Mouse (Mus musculus): ENCODE results near the gene Col28a1. TPM values are rescaled to one million over a fixed set of nuclear protein-coding genes. Genes with fewer than 3 reads are reported as not detected.
A peak's percentile ranks its signal among the peaks of the same experiment; 100 is the strongest.
"Not testable (repeated sequence)": the region's sequence is repeated elsewhere in the genome, so short reads cannot be mapped to it uniquely, and the experiment has no call there.

Col28a1 gene
- polyA plus RNA-seq, 1 experiment from 2014 or later: not detected

DNA sequence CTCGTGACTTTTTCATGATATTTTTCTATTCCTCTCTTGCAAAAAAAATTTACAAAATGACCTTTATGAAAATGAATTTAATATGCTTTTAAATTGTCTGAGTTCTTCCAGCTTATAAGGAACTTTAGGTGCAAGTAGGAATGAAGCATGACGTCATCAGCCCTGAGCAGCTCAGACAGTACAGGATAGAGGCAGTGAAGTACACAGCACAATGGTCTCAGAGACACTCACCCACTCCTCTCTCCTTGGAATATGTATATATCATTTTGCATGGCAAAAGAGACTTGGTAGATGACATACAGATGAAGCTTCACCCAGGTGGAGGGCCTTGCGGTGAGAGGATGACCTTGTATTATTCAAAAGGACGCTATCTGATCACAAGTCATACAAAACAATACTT, 197.7 kb downstream of the Col28a1 start:
- Histone ChIP-seq H3K27me3 (ENCODE audit: control insufficient read depth, insufficient read depth, low read length) (no peaks in the 10 kb centered on the region; the same call in 1 of the 2 replicates), H3K9me3 (ENCODE audit: control insufficient read depth, low read length) (no peaks in the 10 kb centered on the region), H3K27ac (ENCODE audit: low read depth, low read length) (no peak overlapping the region), H3K4me1 (ENCODE audit: control insufficient read depth, insufficient read depth, low read length) (no peaks in the 10 kb centered on the region), H3K4me2 (no peak overlapping the region), H3K4me3 (ENCODE audit: low read depth, low read length) (no peak overlapping the region), H3K36me3 (ENCODE audit: control insufficient read depth, insufficient read depth, low read length) (no peaks in the 10 kb centered on the region), H3K9ac (ENCODE audit: low read length) (no peak overlapping the region)
- WGBS: 59% methylated on average over 4 of the region's 4 CpGs
- ATAC-seq (ENCODE audit: low FRiP score) (peak; percentile 79), DNase-seq (ENCODE audit: low spot score, missing footprints) (no peak)

DNA sequence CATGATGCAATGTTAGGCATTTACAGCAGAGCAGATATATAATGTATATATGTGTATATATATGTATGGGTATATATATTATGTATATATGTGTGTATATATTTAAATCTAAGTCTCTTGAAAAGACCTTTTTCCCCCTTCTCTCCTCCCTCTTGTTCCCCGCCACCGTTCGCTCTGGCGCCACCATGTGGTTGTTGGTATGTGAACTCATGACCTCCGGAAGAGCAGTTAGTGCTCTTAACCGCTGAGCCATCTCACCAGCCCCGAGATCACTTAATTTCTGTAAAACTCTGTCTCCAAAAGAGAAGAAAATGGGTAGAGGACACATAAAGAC, 208.8 kb downstream of the Col28a1 start:
- Histone ChIP-seq H3K36me3 (ENCODE audit: control insufficient read depth, insufficient read depth, low read length) (no peaks in the 10 kb centered on the region), H3K4me2 (peak overlapping the region; percentile 31; the same call in 1 of the 2 replicates), H3K27ac (ENCODE audit: low read depth, low read length) (no peak overlapping the region), H3K9ac (ENCODE audit: low read length) (no peak overlapping the region), H3K9me3 (ENCODE audit: control insufficient read depth, low read length) (no peaks in the 10 kb centered on the region), H3K4me1 (ENCODE audit: control insufficient read depth, insufficient read depth, low read length) (no peaks in the 10 kb centered on the region), H3K4me3 (ENCODE audit: low read depth, low read length) (peak overlapping the region; percentile 18; the same call in 1 of the 2 replicates), H3K27me3 (ENCODE audit: control insufficient read depth, insufficient read depth, low read length) (no peaks in the 10 kb centered on the region)
- DNase-seq (ENCODE audit: low spot score, missing footprints) (peak; percentile 93), ATAC-seq (ENCODE audit: low FRiP score) (peak; percentile 58)
- WGBS: 40% methylated on average over 7 of the region's 7 CpGs

DNA sequence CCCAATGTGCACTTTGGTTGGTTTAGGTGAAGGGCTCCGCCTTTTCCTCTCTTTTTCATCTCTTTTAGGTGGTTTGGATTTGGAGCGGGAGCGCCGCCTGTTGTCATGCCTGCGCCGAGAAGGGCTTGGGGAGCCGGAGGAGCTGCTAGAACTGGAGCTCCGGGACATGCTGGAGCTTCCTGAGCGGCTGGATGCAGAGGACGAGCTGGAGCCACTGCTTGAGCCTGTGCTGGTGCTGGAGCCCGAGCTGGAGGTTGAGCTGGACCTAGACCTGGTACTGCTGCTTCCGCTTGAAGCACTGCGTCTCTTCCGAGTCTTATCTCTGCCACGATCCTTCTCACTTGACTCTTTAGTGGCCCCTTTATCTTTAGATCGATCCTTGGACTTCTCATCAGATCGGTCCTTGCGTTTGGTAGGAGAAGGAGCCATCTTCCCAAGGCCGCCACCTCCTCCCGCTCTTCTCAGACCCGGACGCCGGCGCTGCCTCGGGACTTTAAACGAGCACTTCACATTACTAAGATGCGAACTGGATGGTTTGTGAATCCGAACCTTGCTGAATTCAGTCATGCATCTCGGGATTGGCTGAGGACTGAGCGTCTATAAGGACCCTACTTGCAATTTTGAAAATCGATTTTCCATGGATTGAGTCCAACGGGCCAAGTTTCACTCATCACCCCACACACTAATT, 209.3 kb downstream of the Col28a1 start:
- not testable (repeated sequence) for H3K9me3 ChIP-seq (ENCODE audit: control insufficient read depth, low read length); H3K4me1 ChIP-seq (ENCODE audit: control insufficient read depth, insufficient read depth, low read length); H3K27me3 ChIP-seq (ENCODE audit: control insufficient read depth, insufficient read depth, low read length); H3K36me3 ChIP-seq (ENCODE audit: control insufficient read depth, insufficient read depth, low read length); H3K9ac ChIP-seq (ENCODE audit: low read length); H3K27ac ChIP-seq (ENCODE audit: low read depth, low read length)
- H3K4me3 ChIP-seq (ENCODE audit: low read depth, low read length): peak overlapping the region; percentile 18
- WGBS: 63% methylated on average over 32 of the region's 32 CpGs
- ATAC-seq (ENCODE audit: low FRiP score) (peak; percentile 44), DNase-seq (ENCODE audit: low spot score, missing footprints) (peak; percentile 87)
- peak overlapping the region; percentile 31 for H3K4me2 ChIP-seq

DNA sequence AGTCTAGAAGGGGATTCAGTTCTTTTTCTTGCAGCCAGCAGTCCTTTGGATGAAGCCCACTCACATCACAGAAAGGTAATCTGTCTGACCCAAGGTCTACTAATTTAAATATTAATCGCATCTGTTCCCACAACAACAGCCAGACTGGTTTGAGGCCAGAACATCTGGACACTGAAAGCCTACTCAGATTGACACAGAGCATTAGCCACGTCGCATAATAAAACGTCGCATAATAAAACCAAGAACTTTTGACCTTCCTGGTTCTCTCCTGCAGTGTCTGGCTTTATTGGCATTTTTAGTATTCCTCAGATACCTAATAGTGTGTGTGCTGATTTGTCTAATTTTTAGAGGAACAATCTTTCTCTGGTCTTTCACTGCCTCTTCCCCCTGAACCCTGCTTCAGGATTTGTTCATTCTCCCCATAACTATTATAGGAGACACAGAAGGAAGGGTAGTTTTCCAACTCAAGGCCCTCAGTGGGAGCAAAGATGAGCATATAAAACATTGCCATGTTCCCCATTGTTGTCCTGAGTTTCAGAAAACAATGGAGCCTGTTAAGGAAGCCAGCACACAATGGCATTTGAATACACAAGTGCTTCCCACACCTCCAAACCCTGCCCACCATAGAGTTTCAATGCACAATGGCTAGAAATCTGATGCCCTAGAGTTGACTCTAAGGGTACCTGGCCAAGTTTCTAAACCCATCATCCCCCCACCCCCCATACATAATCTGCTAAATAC, 221.2 kb downstream of the Col28a1 start:
- 36% methylated on average over 5 of the region's 5 CpGs for WGBS
- DNase-seq (ENCODE audit: low spot score, missing footprints) (no peak), ATAC-seq (ENCODE audit: low FRiP score) (peak; percentile 72)
- Histone ChIP-seq H3K9ac (ENCODE audit: low read length) (no peak overlapping the region), H3K27ac (ENCODE audit: low read depth, low read length) (no peak overlapping the region), H3K4me3 (ENCODE audit: low read depth, low read length) (no peak overlapping the region), H3K9me3 (ENCODE audit: control insufficient read depth, low read length) (no peaks in the 10 kb centered on the region), H3K36me3 (ENCODE audit: control insufficient read depth, insufficient read depth, low read length) (no peaks in the 10 kb centered on the region), H3K27me3 (ENCODE audit: control insufficient read depth, insufficient read depth, low read length) (no peaks in the 10 kb centered on the region), H3K4me1 (ENCODE audit: control insufficient read depth, insufficient read depth, low read length) (peaks cover 9% of the 10 kb centered on the region; the same call in 1 of the 2 replicates), H3K4me2 (no peak overlapping the region)

DNA sequence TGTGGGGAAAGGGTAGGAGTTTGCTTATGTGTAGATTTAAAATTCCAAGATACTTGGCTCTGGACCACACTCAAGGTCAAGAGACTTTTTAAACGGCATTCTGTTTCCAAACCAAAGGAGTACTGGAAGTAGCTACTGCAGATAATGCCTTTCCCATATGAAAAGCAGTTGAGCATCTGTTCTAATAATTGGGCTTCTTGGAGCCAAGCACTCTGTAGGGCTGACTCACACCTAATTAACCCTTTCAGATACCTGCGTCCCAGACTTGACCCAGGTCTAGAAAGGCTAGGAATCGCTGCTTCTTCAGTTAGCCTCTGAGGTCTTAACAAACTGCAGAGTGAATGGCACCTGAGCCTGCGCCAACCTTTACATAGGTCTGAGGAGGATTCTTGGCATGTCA, 223.0 kb downstream of the Col28a1 start:
- ATAC-seq (ENCODE audit: low FRiP score): no peak
- DNase-seq (ENCODE audit: low spot score, missing footprints): no peak
- Histone ChIP-seq H3K36me3 (ENCODE audit: control insufficient read depth, insufficient read depth, low read length) (no peaks in the 10 kb centered on the region), H3K4me3 (ENCODE audit: low read depth, low read length) (no peak overlapping the region), H3K27ac (ENCODE audit: low read depth, low read length) (no peak overlapping the region), H3K9me3 (ENCODE audit: control insufficient read depth, low read length) (no peaks in the 10 kb centered on the region), H3K9ac (ENCODE audit: low read length) (no peak overlapping the region), H3K27me3 (ENCODE audit: control insufficient read depth, insufficient read depth, low read length) (no peaks in the 10 kb centered on the region), H3K4me1 (ENCODE audit: control insufficient read depth, insufficient read depth, low read length) (peaks cover 9% of the 10 kb centered on the region; the same call in 1 of the 2 replicates), H3K4me2 (no peak overlapping the region)
- 88% methylated on average over 4 of the region's 4 CpGs for WGBS

DNA sequence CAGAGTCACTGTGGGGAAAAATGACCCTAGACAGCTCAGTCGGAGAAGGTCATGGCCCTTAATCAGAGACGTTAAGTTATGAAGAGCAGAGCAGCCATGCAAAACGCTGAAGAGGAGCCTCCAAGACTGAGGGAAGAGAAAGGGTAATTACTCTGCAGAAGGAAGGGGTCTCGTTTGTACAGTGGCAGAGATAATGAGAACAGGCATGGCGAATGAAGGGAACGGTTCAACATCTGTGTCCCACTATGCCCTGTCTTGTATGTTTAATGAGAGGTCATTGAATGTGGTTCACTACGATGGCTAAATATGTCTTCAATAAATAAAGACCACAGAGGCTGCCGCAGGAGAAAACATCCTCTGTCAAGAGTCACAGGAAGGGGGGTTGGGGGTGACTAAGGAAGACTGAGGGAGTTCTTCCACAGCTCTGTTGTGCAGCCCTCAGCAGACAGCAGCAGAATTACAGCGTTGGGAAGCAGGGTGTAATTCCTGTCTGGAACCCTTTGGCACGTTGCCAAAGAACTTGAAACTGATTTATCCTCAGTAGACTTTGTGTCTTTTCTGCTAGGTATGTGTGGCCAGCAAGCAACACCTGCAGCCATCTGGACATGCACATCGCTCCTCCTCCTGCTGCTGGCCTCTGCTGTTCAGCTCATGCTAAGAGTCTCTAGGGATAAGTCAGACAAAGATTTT, 226.4 kb downstream of the Col28a1 start:
- no peak overlapping the region for H3K9ac ChIP-seq (ENCODE audit: low read length)
- H3K4me1 ChIP-seq (ENCODE audit: control insufficient read depth, insufficient read depth, low read length): peaks cover 6% of the 10 kb centered on the region; the same call in 1 of the 2 replicates
- H3K27me3 ChIP-seq (ENCODE audit: control insufficient read depth, insufficient read depth, low read length): no peaks in the 10 kb centered on the region
- no peak overlapping the region for H3K27ac ChIP-seq (ENCODE audit: low read depth, low read length)
- WGBS: 71% methylated on average over 11 of the region's 11 CpGs
- no peak overlapping the region for H3K4me3 ChIP-seq (ENCODE audit: low read depth, low read length)
- no peak overlapping the region for H3K4me2 ChIP-seq
- ATAC-seq (ENCODE audit: low FRiP score) (0 out of 2 replicates have a peak, but pooled peaks have one; percentile 27), DNase-seq (ENCODE audit: low spot score, missing footprints) (no peak)
- no peaks in the 10 kb centered on the region for H3K9me3 ChIP-seq (ENCODE audit: control insufficient read depth, low read length)
- H3K36me3 ChIP-seq (ENCODE audit: control insufficient read depth, insufficient read depth, low read length): no peaks in the 10 kb centered on the region

DNA sequence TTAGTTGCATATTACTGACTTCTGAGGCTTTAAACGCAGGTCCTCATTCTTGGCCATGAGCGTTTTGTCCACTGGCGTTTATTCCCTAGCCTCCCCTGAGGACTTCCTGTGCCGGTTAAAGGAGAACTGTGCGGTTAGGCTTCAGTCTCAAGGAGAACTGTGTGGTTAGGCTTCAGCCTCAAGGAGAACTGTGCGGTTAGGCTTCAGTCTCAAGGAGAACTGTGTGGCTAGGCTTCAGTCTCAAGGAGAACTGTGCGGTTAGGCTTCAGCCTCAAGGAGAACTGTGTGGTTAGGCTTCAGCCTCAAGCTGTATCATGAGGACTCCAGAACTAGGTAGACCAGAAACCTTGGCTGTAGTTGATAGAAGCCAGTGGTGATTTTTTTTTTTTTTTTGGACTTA, 229.7 kb downstream of the Col28a1 start:
- Histone ChIP-seq H3K4me1 (ENCODE audit: control insufficient read depth, insufficient read depth, low read length) (no peaks in the 10 kb centered on the region), H3K4me3 (ENCODE audit: low read depth, low read length) (no peak overlapping the region), H3K4me2 (no peak overlapping the region), H3K36me3 (ENCODE audit: control insufficient read depth, insufficient read depth, low read length) (no peaks in the 10 kb centered on the region), H3K9me3 (ENCODE audit: control insufficient read depth, low read length) (no peaks in the 10 kb centered on the region), H3K27me3 (ENCODE audit: control insufficient read depth, insufficient read depth, low read length) (no peaks in the 10 kb centered on the region), H3K27ac (ENCODE audit: low read depth, low read length) (no peak overlapping the region), H3K9ac (ENCODE audit: low read length) (no peak overlapping the region)
- 92% methylated on average over 7 of the region's 7 CpGs for WGBS
- ATAC-seq (ENCODE audit: low FRiP score) (no peak), DNase-seq (ENCODE audit: low spot score, missing footprints) (no peak)

DNA sequence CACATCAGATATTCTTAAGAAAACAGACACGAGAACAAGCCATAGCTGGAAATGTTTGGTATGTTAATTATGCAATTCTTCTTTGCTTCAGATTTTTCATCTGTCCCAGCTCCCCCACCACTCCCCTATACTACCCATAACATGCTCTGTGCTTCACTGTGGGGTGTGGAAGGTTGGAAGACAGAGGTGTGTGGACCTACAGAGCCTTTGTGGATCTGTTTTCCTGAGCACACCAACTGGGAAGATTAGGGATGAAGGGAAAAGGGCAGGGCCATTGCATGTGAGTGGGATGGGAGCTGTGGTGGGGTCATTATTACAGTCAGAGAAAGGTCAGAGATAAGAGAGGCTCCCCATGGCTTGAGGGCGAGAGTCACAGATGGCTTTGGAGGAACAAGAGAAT, 240.2 kb downstream of the Col28a1 start:
- Histone ChIP-seq H3K27me3 (ENCODE audit: control insufficient read depth, insufficient read depth, low read length) (no peaks in the 10 kb centered on the region), H3K4me2 (no peak overlapping the region), H3K9ac (ENCODE audit: low read length) (no peak overlapping the region), H3K27ac (ENCODE audit: low read depth, low read length) (no peak overlapping the region), H3K4me3 (ENCODE audit: low read depth, low read length) (no peak overlapping the region), H3K9me3 (ENCODE audit: control insufficient read depth, low read length) (no peaks in the 10 kb centered on the region), H3K4me1 (ENCODE audit: control insufficient read depth, insufficient read depth, low read length) (peaks cover 2% of the 10 kb centered on the region; the same call in 1 of the 2 replicates), H3K36me3 (ENCODE audit: control insufficient read depth, insufficient read depth, low read length) (no peaks in the 10 kb centered on the region)
- 36% methylated on average over 2 of the region's 2 CpGs for WGBS
- ATAC-seq (ENCODE audit: low FRiP score): peak; percentile 52
- no peak for DNase-seq (ENCODE audit: low spot score, missing footprints)

DNA sequence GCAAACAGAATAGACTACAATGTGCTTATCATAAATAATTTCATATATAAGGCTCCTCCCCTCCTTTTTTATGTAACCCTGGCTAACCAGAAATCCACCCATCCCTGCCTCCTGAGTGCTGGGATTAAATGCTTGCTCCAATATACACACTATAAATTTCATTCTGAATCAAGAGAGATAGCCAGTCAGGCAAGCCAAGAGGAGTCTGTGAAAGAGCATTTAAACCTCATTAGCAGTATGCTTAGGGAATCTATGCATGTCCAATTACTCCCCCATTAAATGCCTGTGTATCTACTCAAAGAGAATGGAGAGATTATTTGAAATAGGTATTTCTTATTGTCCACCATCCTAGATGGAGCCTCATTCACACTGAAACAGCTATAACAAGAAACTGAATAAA, 240.6 kb downstream of the Col28a1 start:
- ATAC-seq (ENCODE audit: low FRiP score) (no peak), DNase-seq (ENCODE audit: low spot score, missing footprints) (no peak)
- Histone ChIP-seq H3K27ac (ENCODE audit: low read depth, low read length) (no peak overlapping the region), H3K9ac (ENCODE audit: low read length) (no peak overlapping the region), H3K4me2 (no peak overlapping the region), H3K4me3 (ENCODE audit: low read depth, low read length) (no peak overlapping the region), H3K9me3 (ENCODE audit: control insufficient read depth, low read length) (no peaks in the 10 kb centered on the region), H3K4me1 (ENCODE audit: control insufficient read depth, insufficient read depth, low read length) (peaks cover 2% of the 10 kb centered on the region; the same call in 1 of the 2 replicates), H3K27me3 (ENCODE audit: control insufficient read depth, insufficient read depth, low read length) (no peaks in the 10 kb centered on the region), H3K36me3 (ENCODE audit: control insufficient read depth, insufficient read depth, low read length) (no peaks in the 10 kb centered on the region)
